Mouse (Mus musculus): ENCODE measurements at regions not wholly inside any gene's neighbourhood (a gene's known extent, or its start where the extent isn't known, plus 50 kb on each side); places are given as distances from the start of the nearest gene placed in this dataset.

DNA sequence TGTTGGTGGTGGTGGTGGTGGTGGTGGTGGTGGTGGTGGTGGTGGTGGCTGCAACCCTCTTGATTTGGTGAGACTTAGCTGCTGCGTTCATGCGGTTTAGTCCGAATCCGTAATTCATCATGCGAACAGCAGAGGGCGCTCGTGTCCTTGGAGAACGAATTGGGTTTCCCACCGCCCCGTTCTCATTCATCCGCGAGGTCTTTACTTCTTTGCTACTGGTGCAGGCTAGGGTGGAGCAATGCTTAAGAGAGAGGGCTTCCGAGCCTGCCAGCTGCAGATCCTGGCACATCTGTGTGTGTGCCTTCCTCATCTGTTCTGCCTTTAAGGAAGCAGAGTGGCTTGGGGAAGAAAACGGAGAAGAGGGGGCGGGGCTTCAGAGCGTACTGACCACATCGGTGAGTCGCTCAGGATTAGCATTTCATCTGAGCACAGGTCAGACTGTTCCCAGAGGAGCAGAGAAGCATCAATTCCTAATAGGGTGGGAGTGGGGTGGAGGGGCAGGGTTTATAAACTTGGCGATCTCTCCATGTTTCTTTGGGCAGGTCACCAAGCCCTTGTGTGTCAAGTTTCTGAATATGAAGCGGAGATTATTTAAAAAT is 111.7 kb upstream of the 1700012A03Rik start:
- peak; percentile 63 for ATAC-seq (ENCODE audit: low FRiP score, low TSS enrichment)
- Histone ChIP-seq H3K4me2 (replicated peaks; ENCODE audit: low read depth, low read length) (peak overlapping the region; percentile 74), H3K27me3 (ENCODE audit: control insufficient read depth, insufficient read depth, low read length) (peaks cover 5% of the 10 kb centered on the region; the same call in 1 of the 2 replicates), H3K9me3 (ENCODE audit: control insufficient read depth, low read length) (no peaks in the 10 kb centered on the region), H3K4me3 (ENCODE audit: low read length) (peak overlapping the region; percentile 37), H3K9ac (ENCODE audit: low read depth, low read length) (no peak overlapping the region), H3K4me1 (ENCODE audit: control insufficient read depth, insufficient read depth, low read length) (no peaks in the 10 kb centered on the region; the same call in 1 of the 2 replicates), H3K36me3 (ENCODE audit: control insufficient read depth, insufficient read depth, low read length) (no peaks in the 10 kb centered on the region), H3K27ac (ENCODE audit: low read depth, low read length) (no peak overlapping the region)
- WGBS, result 7% methylated on average over 20 of the region's 20 CpGs

GRCm38 (mm10) chr6:31937146-31937545 is 112.9 kb upstream of the 1700012A03Rik start:
- no peak overlapping the region for H3K27ac ChIP-seq (ENCODE audit: low read depth, low read length)
- H3K27me3 ChIP-seq (ENCODE audit: control insufficient read depth, insufficient read depth, low read length), result peaks cover 5% of the 10 kb centered on the region; the same call in 1 of the 2 replicates
- H3K36me3 ChIP-seq (ENCODE audit: control insufficient read depth, insufficient read depth, low read length), result no peaks in the 10 kb centered on the region
- no peak for ATAC-seq (ENCODE audit: low FRiP score, low TSS enrichment)
- no peaks in the 10 kb centered on the region for H3K9me3 ChIP-seq (ENCODE audit: control insufficient read depth, low read length)
- no peak overlapping the region for H3K9ac ChIP-seq (ENCODE audit: low read depth, low read length)
- H3K4me2 ChIP-seq (replicated peaks; ENCODE audit: low read depth, low read length), result no peak overlapping the region
- 60% methylated on average over 12 of the region's 12 CpGs for WGBS
- H3K4me3 ChIP-seq (ENCODE audit: low read length), result no peak overlapping the region
- H3K4me1 ChIP-seq (ENCODE audit: control insufficient read depth, insufficient read depth, low read length), result no peaks in the 10 kb centered on the region; the same call in 1 of the 2 replicates

- Histone ChIP-seq H3K9me3 (ENCODE audit: control insufficient read depth, low read length) (no peaks in the 10 kb centered on the region), H3K27me3 (ENCODE audit: control insufficient read depth, insufficient read depth, low read length) (peaks cover 5% of the 10 kb centered on the region; the same call in 1 of the 2 replicates), H3K36me3 (ENCODE audit: control insufficient read depth, insufficient read depth, low read length) (no peaks in the 10 kb centered on the region), H3K4me2 (replicated peaks; ENCODE audit: low read depth, low read length) (no peak overlapping the region), H3K4me3 (ENCODE audit: low read length) (no peak overlapping the region), H3K27ac (ENCODE audit: low read depth, low read length) (no peak overlapping the region), H3K9ac (ENCODE audit: low read depth, low read length) (no peak overlapping the region), H3K4me1 (ENCODE audit: control insufficient read depth, insufficient read depth, low read length) (no peaks in the 10 kb centered on the region; the same call in 1 of the 2 replicates)
- ATAC-seq (ENCODE audit: low FRiP score, low TSS enrichment), result no peak
- 83% methylated on average over 10 of the region's 10 CpGs for WGBS
Measured at GRCm38 (mm10) chr6:31934826-31935225, 115.2 kb upstream of the 1700012A03Rik start.

DNA sequence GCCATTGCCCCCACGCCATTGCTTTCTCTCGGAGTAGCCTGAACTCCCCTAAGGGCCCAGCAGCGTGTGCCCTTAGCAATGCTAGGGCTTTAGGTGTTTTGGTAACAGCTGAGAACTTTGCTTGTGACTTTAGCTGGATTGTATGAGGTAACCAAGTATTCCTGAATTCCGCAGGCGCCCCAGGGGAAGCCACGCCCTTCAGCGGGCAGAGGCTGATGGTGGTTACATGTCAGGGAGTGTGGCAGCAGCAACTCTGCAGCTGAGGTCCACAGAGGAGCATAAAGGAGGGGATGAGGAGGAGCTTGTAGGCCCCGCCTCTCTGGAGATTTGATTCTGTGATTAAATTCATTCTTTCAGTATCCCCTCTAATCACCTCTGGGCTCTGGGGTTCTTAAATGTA is 116.1 kb upstream of the 1700012A03Rik start:
- Histone ChIP-seq H3K4me1 (ENCODE audit: control insufficient read depth, insufficient read depth, low read length) (no peaks in the 10 kb centered on the region; the same call in 1 of the 2 replicates), H3K4me3 (ENCODE audit: low read length) (no peak overlapping the region), H3K36me3 (ENCODE audit: control insufficient read depth, insufficient read depth, low read length) (no peaks in the 10 kb centered on the region), H3K27ac (ENCODE audit: low read depth, low read length) (peak overlapping the region; percentile 17; the same call in 1 of the 2 replicates), H3K27me3 (ENCODE audit: control insufficient read depth, insufficient read depth, low read length) (peaks cover 3% of the 10 kb centered on the region; the same call in 1 of the 2 replicates), H3K4me2 (replicated peaks; ENCODE audit: low read depth, low read length) (peak overlapping the region; percentile 15), H3K9ac (ENCODE audit: low read depth, low read length) (no peak overlapping the region), H3K9me3 (ENCODE audit: control insufficient read depth, low read length) (no peaks in the 10 kb centered on the region)
- 0 out of 2 replicates have a peak, but pooled peaks have one; percentile 1 for ATAC-seq (ENCODE audit: low FRiP score, low TSS enrichment)
- 66% methylated on average over 8 of the region's 8 CpGs for WGBS

GRCm38 (mm10) chr6:31933364-31933763 is 116.7 kb upstream of the 1700012A03Rik start:
- peak; percentile 65 for ATAC-seq (ENCODE audit: low FRiP score, low TSS enrichment)
- Histone ChIP-seq H3K36me3 (ENCODE audit: control insufficient read depth, insufficient read depth, low read length) (no peaks in the 10 kb centered on the region), H3K4me1 (ENCODE audit: control insufficient read depth, insufficient read depth, low read length) (no peaks in the 10 kb centered on the region; the same call in 1 of the 2 replicates), H3K9ac (ENCODE audit: low read depth, low read length) (no peak overlapping the region), H3K4me2 (replicated peaks; ENCODE audit: low read depth, low read length) (peak overlapping the region; percentile 15), H3K27me3 (ENCODE audit: control insufficient read depth, insufficient read depth, low read length) (no peaks in the 10 kb centered on the region), H3K4me3 (ENCODE audit: low read length) (no peak overlapping the region), H3K27ac (ENCODE audit: low read depth, low read length) (peak overlapping the region; percentile 17; the same call in 1 of the 2 replicates), H3K9me3 (ENCODE audit: control insufficient read depth, low read length) (no peaks in the 10 kb centered on the region)
- 16% methylated on average over 5 of the region's 5 CpGs for WGBS

GRCm38 (mm10) chr6:31931116-31931515 is 118.9 kb upstream of the 1700012A03Rik start:
- no peak overlapping the region for H3K9ac ChIP-seq (ENCODE audit: low read depth, low read length)
- no peaks in the 10 kb centered on the region for H3K36me3 ChIP-seq (ENCODE audit: control insufficient read depth, insufficient read depth, low read length)
- H3K9me3 ChIP-seq (ENCODE audit: control insufficient read depth, low read length), result no peaks in the 10 kb centered on the region
- H3K4me3 ChIP-seq (ENCODE audit: low read length), result no peak overlapping the region
- H3K27me3 ChIP-seq (ENCODE audit: control insufficient read depth, insufficient read depth, low read length), result no peaks in the 10 kb centered on the region
- H3K27ac ChIP-seq (ENCODE audit: low read depth, low read length), result no peak overlapping the region
- 75% methylated on average over 6 of the region's 6 CpGs for WGBS
- H3K4me1 ChIP-seq (ENCODE audit: control insufficient read depth, insufficient read depth, low read length), result no peaks in the 10 kb centered on the region; the same call in 1 of the 2 replicates
- no peak overlapping the region for H3K4me2 ChIP-seq (replicated peaks; ENCODE audit: low read depth, low read length)
- ATAC-seq (ENCODE audit: low FRiP score, low TSS enrichment), result no peak

DNA sequence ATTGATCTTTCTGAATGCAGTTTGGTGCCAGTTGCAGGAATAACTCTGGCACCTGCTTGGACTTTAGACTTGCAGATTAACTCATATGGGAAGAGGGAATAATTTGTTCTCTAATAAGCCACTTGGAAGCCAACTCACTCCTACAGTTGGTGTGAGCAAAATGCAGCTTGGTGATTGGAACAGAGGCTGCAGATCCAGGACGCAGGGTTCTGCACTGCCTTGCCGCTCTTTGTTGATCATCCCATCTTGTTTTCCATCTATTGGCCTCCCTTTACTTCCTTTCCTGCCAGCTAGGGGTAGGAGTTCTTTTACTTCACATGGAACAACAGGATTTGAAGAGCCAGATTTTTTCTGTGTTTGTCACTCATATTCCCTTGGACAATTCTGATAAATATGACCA is 120.9 kb upstream of the 1700012A03Rik start:
- ATAC-seq (ENCODE audit: low FRiP score, low TSS enrichment), result no peak
- Histone ChIP-seq H3K9me3 (ENCODE audit: control insufficient read depth, low read length) (no peaks in the 10 kb centered on the region), H3K4me2 (replicated peaks; ENCODE audit: low read depth, low read length) (no peak overlapping the region), H3K9ac (ENCODE audit: low read depth, low read length) (no peak overlapping the region), H3K27ac (ENCODE audit: low read depth, low read length) (no peak overlapping the region), H3K4me1 (ENCODE audit: control insufficient read depth, insufficient read depth, low read length) (no peaks in the 10 kb centered on the region; the same call in 1 of the 2 replicates), H3K27me3 (ENCODE audit: control insufficient read depth, insufficient read depth, low read length) (no peaks in the 10 kb centered on the region), H3K36me3 (ENCODE audit: control insufficient read depth, insufficient read depth, low read length) (no peaks in the 10 kb centered on the region), H3K4me3 (ENCODE audit: low read length) (no peak overlapping the region)
- WGBS, result 87% methylated on average over 2 of the region's 2 CpGs

- no peak overlapping the region for H3K9ac ChIP-seq (ENCODE audit: low read depth, low read length)
- no peak overlapping the region for H3K4me2 ChIP-seq (replicated peaks; ENCODE audit: low read depth, low read length)
- no peaks in the 10 kb centered on the region for H3K4me1 ChIP-seq (ENCODE audit: control insufficient read depth, insufficient read depth, low read length)
- no peak overlapping the region for H3K27ac ChIP-seq (ENCODE audit: low read depth, low read length)
- no peaks in the 10 kb centered on the region for H3K9me3 ChIP-seq (ENCODE audit: control insufficient read depth, low read length)
- no peak for ATAC-seq (ENCODE audit: low FRiP score, low TSS enrichment)
- H3K36me3 ChIP-seq (ENCODE audit: control insufficient read depth, insufficient read depth, low read length), result no peaks in the 10 kb centered on the region
- no peak overlapping the region for H3K4me3 ChIP-seq (ENCODE audit: low read length)
- H3K27me3 ChIP-seq (ENCODE audit: control insufficient read depth, insufficient read depth, low read length), result no peaks in the 10 kb centered on the region
- WGBS, result 60% methylated on average over 3 of the region's 3 CpGs
Measured at GRCm38 (mm10) chr6:31927181-31927580, 122.9 kb upstream of the 1700012A03Rik start.

DNA sequence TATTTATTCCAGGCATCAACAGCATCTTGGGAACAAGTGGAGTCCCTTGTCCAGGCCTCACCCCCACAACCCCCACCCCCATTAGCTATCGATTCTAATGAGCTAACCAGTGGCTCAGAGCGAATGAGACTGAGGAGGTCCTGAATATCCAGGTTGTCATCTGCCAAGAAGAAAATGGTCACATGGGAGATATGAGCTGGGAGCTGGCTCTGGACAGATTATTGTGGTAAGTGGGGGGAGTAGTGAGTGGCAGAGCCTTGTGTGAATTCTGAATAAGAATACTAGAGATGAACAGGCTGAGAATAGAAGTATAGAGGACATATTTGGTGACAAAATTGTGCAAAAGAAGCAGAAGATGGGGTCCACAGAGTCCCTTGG is 125.4 kb upstream of the 1700012A03Rik start:
- Histone ChIP-seq H3K4me3 (ENCODE audit: low read length) (no peak overlapping the region), H3K4me2 (replicated peaks; ENCODE audit: low read depth, low read length) (no peak overlapping the region), H3K9ac (ENCODE audit: low read depth, low read length) (no peak overlapping the region), H3K9me3 (ENCODE audit: control insufficient read depth, low read length) (no peaks in the 10 kb centered on the region), H3K36me3 (ENCODE audit: control insufficient read depth, insufficient read depth, low read length) (no peaks in the 10 kb centered on the region), H3K27me3 (ENCODE audit: control insufficient read depth, insufficient read depth, low read length) (no peaks in the 10 kb centered on the region), H3K4me1 (ENCODE audit: control insufficient read depth, insufficient read depth, low read length) (no peaks in the 10 kb centered on the region), H3K27ac (ENCODE audit: low read depth, low read length) (no peak overlapping the region)
- WGBS, result 87% methylated on average over 2 of the region's 2 CpGs
- no peak for ATAC-seq (ENCODE audit: low FRiP score, low TSS enrichment)

Measured in kidney, embryonic 14.5 days (tissue).